Mouse (Mus musculus) megakaryocyte, adult 5-6 weeks (primary cell): ENCODE data around the gene Tfap2a. TPM values are rescaled to one million over a fixed set of nuclear protein-coding genes. Genes with fewer than 3 reads are reported as not detected.

Experiments
- ATAC-seq: 2 replicates; pipeline ENCODE4 v1.8.0; 2016; ENCODE audit warnings: mild to moderate bottlenecking, inconsistent platforms; ENCODE audit not compliant: poor library complexity, severe bottlenecking
- total RNA-seq, 2 experiments: library from RNA; stranded (forward) in 1 of 2; stranded (reverse) in 1 of 2; fragments of 153-499, 151-499 nt in 1 of 2; fragments of 221-1000, 200-1000 nt in 1 of 2; gene quantifications; 2 replicates each; pipeline versions ENCODE4 v1.2.3 to v1.2.4; 2015 to 2017

Tfap2a gene
- total RNA-seq (2015) (0.36 TPM in 1 of 2 replicates, not detected in the other), total RNA-seq (2017) (0.07 TPM in 1 of 2 replicates, not detected in the other)

DNA sequence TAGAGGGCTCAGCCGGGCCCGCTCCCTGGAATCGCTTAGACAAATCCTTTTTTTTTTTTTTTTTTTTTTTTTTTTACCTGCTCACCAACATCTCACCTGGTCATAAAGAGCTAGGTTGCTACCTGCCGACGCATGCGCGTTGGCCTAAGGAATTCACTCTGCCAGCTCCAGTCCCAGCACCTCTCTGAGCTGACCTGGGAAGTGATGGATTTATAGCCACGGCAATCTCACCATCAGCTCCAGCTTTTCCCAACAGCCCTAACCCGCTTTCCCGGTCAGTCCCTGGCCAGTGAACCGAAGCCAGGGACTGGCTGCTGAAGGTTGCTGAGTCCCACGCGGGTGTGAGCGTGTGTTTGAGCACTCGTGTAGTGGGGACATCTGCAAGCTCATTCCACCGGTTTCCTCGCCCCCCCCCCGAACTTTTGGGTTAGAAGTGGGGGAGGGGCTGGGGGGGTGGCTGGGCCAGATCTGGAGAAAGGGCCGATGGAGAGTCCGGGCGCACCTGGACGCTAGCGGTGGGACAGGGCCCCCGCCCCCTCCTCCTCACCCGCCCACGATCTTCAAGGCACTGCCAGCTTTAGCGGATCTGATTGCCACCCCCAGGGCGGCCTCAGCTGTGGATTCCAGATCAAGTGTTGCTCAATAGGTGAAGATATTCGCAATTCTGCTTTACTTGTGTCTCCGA lies at the start of gene Tfap2a:
Gene Tfap2a (minus strand): TSS at position 181 of the 685 bp plus-strand sequence.
- ATAC-seq, result no peak

- ATAC-seq, result peak; percentile 36; the same call in 1 of the 2 replicates
These were observed 46.1 kb upstream of the Tfap2a start for GRCm38 (mm10) chr13:40784202-40784771.

DNA sequence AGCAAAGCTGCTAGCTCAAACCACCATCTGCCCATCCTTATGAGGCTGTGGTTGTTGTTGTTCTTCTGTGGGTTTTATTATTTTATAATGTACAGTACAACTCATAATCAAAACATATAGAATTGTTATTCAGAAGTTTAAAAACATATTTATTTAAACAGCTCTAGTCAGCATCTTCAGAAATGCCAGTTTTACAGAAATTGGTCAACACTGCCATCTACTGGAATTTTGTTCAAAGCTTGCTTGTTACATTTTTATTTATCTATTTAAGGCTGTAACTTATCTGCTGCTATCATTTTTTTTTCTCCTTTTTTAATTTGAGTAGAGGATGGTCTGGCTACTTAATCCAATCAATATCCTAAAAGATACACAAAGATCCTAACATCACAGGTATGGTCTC lies 19.8 kb upstream of the Tfap2a start:
- ATAC-seq, result no peak

GRCm38 (mm10) chr13:40756356-40756755 lies 18.2 kb upstream of the Tfap2a start:
- ATAC-seq, result peak; percentile 63

DNA sequence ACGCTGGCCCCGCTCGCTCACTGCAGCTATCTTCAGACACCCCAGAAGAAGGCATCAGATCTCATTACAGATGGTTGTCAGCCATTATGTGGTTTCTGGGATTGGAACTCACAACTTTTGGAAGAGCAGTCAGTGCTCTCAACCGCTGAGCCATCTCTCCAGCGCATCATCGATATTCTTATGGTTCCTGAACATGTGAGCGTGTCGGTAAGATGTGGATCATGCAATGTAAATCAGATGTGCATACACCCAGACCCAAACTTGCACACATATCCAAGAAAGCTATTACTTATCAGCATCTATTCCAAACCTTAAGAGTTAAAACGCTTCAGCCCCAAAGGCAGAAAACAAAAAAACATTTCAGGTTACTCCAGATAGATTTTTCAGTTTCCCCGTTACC lies 15.9 kb upstream of the Tfap2a start:
- no peak for ATAC-seq

DNA sequence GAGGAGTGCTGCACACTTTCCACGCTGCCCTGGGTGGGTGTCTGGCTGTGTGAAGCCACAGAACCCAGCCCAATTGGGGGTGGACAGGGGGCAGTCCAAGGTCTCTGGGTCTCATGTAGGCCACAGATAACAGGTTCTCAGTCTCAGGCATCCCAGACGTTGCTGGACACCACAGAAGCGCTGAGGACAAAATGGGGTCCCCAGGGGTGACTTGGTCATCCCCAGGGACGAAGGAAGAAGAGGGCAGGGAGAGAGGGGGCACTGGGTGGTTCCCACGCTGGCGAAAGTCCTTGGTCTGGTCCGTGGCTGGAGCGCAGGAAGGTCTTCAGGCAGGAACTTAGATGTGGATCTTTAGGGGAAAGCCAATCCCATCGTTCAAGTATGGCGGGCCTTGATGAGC lies 13.7 kb upstream of the Tfap2a start:
- no peak for ATAC-seq

DNA sequence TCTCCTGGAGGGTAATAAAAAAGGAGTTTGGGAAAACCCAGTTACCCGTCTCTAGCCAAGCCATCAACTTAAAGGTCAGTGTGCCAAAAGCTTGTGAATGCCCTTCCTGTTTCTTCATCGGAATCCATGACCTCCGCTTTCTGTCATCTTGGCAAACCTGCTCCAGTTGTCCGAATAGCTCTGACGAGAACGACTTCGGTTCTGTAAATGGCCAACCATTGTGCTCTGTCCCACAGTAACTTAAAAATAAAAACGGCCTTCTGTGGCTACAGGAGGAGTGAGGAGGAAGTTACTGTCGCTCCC lies 11.4 kb upstream of the Tfap2a start:
- ATAC-seq, result no peak

GRCm38 (mm10) chr13:40748785-40749602 lies 10.8 kb upstream of the Tfap2a start:
- no peak for ATAC-seq

DNA sequence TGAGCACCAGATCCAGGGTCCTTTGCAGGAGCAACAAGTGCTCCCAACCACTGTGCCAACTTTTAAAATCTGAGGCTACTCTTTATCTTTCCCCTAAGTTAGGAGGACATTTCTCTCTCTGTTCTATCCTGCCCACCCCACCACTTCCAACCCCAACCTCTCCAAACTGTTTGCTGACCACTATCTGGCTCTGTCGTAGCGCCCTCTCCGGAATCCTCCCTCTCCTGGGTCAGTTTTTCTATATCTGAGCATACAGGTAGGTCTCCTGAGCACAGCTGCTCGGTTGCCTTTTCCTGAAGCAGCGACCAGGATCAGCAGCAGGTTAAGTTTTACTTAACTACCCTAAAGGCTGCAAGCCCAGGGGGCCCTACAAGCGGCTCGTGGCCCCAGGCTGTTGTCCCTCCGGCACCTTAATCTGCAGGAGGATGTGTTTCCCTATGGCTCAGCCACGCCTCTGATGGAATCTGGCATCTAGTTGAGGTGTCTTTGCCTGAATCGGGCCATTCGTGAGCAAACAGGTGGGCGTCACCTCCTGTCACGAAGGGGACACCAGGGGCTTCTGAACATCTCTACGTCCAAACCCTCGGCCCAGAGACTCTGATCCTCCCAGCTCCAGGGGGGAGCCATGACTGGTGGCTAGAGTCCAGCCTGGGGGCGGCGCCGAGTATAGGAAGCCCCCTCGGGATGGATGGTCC lies 6.1 kb upstream of the Tfap2a start:
- ATAC-seq, result no peak

- no peak for ATAC-seq
These were observed 5.0 kb upstream of the Tfap2a start for GRCm38 (mm10) chr13:40743221-40743620.

DNA sequence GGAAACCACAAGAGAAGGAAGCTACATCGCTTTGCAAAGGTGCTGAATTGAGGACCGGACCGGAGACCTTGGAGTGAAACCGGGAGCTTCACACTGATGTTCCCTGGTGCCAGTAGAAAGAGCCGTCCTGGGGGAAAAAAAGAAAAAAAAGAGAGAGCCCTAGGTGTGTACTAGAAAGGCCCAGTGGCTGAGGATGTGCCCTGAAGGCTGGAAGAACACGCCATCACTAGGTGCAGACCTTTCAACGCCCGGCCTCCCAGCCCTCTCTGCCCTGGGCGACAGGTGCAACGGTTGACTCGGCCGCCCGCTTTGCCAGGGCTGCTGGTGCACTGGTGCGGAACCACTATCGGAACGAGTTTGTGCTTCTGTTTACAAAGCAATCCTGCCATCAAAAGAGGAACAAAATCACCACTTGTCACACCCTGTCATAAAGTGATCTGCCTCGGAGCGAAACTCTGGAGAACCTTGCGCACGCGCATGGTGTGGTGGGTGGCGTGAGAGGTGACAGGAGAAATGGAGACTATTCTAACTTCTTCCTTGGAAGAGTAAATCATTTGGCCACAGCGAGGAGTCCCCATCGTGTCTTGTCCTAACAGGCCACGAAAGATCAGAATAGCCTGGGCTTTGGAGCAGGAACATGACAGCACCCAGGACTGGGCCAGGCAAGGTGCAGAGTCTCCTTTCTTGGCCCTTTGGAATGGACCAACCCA lies 3.8 kb upstream of the Tfap2a start:
- ATAC-seq, result peak; percentile 73

DNA sequence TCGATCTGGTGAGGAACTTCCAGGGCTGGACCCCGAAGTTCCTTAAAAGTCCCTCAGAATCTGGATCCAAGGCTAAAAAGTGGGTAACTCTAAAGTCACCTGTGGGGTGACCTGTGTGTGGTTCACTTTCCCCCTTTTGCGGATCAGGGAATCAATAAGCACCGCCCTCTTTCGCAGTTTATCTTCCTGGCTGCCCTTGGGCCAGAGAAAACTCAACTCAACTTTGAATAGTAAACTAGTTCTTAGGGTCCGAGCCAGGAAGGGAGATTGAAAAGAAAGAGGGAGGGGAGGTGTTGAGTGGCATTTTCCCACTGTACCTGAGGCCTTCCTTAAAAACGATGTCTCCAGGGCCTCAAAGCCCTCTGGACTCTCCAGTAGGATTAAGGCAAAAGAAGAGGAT lies 3.3 kb upstream of the Tfap2a start:
- no peak for ATAC-seq

DNA sequence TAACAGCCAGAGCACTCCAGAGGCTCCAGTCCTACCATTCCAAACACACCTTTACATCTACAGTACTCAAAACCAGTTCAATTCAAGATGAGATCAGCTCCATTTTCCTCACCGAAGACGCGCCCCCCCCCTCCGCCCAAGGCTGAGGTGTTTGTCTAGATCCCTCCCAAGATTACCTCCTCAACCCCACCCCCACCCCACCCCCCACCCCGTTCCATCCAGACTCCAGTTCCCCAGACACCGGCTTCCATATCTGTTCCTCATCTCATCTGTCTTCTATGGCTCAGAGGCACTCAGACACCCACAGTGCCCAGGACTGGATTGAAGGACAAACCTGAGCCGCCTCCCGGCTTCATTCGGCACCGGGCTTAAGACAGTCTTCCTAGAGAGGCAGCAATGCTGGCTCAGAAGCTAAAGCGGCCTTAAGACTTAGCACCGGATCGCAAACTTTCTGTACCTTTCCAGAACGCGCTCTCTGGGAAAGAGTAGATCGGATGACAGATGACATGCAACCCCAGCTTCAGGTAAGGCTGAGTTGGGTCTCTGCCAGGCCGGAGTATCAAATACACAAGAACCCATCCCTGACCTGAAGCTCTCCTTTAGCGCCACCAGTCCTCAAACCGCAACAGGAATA lies 2.7 kb upstream of the Tfap2a start:
- ATAC-seq, result no peak

DNA sequence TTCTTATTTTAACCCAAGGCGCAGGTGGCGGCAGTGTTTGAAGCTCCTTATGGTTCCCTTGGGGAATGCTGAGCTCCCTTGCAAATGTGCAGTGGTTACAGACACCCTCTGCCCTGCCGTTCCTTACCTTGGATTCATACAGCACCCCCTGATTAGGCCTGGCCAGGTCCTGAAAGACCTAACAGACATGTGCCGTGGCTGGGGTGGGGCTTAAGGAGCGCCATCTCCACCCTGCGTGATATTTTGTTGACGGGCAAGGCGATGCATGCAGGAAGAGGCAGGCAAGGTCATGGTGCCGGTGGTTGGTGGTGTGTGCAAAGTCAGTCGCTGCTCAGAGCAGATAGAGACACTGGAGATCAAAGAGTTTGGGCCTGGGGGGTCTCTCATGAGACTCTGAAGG lies 1.7 kb upstream of the Tfap2a start:
- ATAC-seq, result no peak

DNA sequence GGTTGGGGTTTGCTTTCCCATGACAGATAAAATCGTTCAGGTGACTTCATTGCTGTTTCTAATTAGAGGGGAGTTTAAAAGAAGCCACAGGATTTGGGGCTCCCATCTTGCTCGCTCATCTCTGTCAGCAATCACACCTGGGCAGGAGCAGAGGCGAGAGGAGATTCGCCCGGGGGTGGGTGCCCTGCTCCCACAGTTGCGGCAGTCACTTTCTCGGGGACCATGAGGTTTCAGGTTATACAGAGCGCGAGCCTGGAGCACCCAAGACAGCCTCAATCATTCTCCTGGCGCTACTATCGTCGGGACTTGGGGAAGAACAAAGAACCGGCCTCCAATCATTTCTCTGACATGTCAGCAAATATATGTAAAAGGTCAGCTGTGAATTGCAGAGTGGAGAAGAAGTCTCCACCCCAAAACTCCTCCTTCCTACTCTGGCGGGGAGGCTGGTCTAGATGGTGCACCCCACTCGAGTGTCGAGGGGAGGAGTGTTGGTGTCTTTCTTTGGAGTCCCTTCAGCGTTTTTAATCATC lies 1.0 kb upstream of the Tfap2a start:
- ATAC-seq, result no peak

DNA sequence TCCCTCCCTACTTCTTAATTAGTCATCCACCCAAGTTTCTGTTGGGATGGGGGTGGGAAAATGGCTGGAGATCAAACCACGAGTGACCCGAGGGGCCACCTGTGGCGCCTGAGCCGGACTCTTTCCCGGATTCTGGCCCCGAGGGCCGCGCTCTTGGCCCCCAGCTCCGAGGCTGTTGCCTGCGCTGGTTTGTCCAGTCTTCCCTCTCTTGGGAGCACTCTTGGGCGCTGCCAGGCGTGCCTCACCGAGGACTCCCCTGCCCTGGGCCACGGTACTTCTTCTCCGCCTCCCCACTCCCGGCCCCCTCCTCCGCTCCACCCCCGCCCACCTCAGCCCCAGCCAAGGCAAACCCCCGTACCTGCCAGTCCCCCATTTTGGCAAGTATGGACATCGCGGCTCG lies 415 bp downstream of the Tfap2a start:
- no peak for ATAC-seq

DNA sequence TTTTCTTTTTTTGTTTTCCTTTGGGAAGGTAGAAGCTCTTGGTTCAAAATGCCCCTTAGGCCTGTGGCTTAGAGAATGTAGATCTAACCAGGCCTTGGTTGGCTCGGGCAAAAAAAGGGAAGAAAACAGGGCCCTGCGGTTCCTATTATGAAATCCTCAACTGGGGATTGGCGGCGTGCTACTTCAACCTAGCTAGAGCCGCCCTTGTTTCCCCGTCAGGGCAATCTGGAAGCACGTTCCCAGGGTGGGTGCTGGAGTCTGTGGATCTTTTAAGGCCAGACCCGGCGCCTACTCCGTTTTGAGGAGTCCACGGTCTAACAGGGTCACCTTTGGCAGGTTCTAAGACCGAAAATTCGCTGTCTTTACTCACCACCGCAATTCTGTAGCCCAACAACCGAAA lies 1.1 kb downstream of the Tfap2a start:
- ATAC-seq, result peak; percentile 79

DNA sequence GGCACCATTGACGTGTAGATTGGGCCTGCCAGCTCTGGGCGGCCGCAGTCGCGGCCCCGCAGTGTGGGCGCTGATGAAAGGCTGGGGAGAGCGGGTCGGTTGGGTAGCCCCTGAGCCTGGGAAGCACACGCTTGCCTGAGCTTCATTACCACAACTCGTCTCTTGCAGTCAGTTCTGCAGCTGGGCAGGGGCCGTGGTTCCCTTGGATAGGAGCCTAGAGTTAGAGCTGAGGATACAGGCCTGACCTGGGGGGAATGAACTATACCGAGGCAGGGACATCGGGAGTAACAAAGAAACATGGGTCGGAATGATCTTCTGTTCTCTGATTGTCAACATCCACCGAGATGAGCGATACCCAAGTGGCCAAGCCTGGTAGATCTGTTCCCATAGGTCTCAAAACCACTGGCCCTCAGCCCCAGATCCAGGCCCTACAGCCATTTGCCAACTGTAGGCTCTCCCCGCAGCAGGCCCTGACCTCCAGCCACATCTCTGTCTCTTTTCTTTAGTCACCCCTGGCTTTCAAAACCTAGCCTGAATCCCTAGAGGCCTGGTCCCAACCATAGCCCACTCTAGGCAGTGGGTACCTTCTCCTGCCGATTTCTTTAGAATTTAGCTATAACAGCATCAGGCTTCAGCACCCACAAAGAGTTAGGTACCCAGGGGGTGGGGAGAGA lies 1.9 kb downstream of the Tfap2a start:
- no peak for ATAC-seq

- ATAC-seq, result no peak
These were observed 2.6 kb downstream of the Tfap2a start for GRCm38 (mm10) chr13:40735416-40736106.
